Mouse (Mus musculus) ES-E14 (cell line): ENCODE data around the gene Arhgap35.

Experiments used
- CHD2 ChIP-seq: IDR thresholded peaks from 2 replicates; pipeline ENCODE4 v1.6.1; 2014; ENCODE audit warnings: mild to moderate bottlenecking, low read depth, low read length, inconsistent platforms
- HCFC1 ChIP-seq: IDR thresholded peaks from 2 replicates; pipeline ENCODE4 v1.6.1; 2012; ENCODE audit warnings: low read length, inconsistent platforms, borderline replicate concordance; ENCODE audit not compliant: insufficient read depth
- MAFK ChIP-seq: IDR thresholded peaks from 2 replicates; pipeline ENCODE4 v1.6.1; 2014; ENCODE audit warnings: mild to moderate bottlenecking, low read depth, low read length, inconsistent platforms; ENCODE audit not compliant: insufficient read depth
- ZC3H11A ChIP-seq: IDR thresholded peaks from 2 replicates; pipeline ENCODE4 v1.6.1; 2012; ENCODE audit warnings: low read depth, mild to moderate bottlenecking, inconsistent platforms, low read length, borderline replicate concordance
- ZNF384 ChIP-seq: IDR thresholded peaks from 2 replicates; pipeline ENCODE4 v1.6.1; 2012; ENCODE audit warnings: low read depth, low read length, inconsistent platforms

DNA sequence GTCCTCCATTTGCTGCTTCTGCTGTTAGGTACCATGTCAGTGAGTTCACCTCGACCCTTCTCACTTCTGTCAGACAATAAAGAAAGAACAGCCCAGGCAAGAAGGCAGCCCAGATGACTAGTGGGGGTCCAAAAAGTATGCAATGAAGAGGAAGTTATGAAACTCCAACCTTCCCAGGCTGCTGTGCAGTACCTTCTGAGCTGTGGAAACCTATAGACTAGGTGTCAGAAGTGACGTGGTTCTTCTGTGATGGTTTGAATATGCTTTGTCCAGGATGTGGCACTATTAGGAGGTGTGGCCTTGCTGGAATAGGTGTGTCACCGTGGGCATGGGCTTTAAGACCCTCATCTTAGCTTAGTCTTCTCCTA, 109.6 kb downstream of the Arhgap35 start:
- TF ChIP-seq CHD2 (no peak), MAFK (no peak), ZNF384 (no peak), ZC3H11A (no peak), HCFC1 (no peak)
